Mouse (Mus musculus): ENCODE data around the gene Rcor1.

DNA sequence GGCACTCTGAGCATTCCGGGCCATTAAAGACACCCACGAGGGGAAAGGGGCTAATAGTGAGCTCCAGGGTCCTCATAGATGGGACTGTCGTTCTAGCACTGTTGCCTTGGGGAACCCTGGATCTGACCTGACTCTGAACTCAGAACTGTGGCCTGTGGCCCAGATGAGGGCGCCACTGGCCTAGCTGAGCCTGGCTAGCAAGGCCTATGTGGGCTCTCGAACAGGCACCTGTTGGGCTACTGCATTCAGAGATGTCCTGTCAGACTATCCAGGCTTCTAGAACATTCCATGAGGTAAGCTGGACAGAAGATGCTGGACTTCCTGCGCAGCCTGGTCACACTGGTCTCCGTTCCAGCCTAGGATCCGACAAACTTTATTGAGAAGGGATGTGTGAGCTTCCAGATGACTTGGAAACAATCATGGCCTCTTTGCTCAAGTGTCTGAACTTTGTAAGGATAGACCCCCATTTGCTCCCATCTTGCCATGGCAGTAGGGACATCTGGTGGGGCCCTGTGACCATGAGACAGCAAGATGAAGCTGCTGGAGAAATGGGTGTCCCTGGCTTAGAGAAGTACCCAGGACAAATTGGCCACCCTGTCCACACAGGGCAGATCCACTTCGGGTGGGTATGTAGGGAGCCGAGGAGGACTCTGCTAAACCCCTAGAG lies 126.1 kb downstream of the Rcor1 start:
- peak; percentile 23; the same call in 1 of the 2 replicates for TF ChIP-seq CTCF (IDR thresholded peaks at IDR 0.05; ENCODE audit: extremely low read depth, insufficient read depth, low read length)
- TF ChIP-seq POLR2A (IDR thresholded peaks at IDR 0.05; ENCODE audit: extremely low read depth, insufficient read depth, low read length), result no peak

Data from cortical plate, adult 2 months (tissue).